Mouse (Mus musculus) layer of hippocampus, adult 11-12 months (tissue): ENCODE measurements around the gene Ints7.

Experiments
- DNase-seq: peaks from one replicate; pipeline ENCODE4 v3.0.0; 2022; ENCODE audit warnings: low spot score

Gene Ints7

GRCm38 (mm10) chr1:191575458-191576247 is at the start of gene Ints7, which contains the start of gene Dtl:
TSS of gene Ints7 (plus strand) at chr1:191575636.
TSS of gene Dtl (minus strand) at chr1:191575544.
- peak; percentile 98 for DNase-seq

- peak; percentile 23 for DNase-seq
These were observed 48.3 kb upstream of the Ints7 start for GRCm38 (mm10) chr1:191527089-191527488.

- peak; percentile 8 for DNase-seq
These were observed 47.4 kb upstream of the Ints7 start for GRCm38 (mm10) chr1:191527921-191528612.

GRCm38 (mm10) chr1:191529406-191529805 is 46.0 kb upstream of the Ints7 start:
- DNase-seq = no peak

GRCm38 (mm10) chr1:191531023-191531422 is 44.4 kb upstream of the Ints7 start:
- DNase-seq = no peak

GRCm38 (mm10) chr1:191534896-191535295 is 40.5 kb upstream of the Ints7 start:
- no peak for DNase-seq

- DNase-seq = no peak
These were observed 35.1 kb upstream of the Ints7 start for GRCm38 (mm10) chr1:191540300-191540699.

GRCm38 (mm10) chr1:191541014-191541413 is 34.4 kb upstream of the Ints7 start:
- peak; percentile 17 for DNase-seq

- no peak for DNase-seq
These were observed 33.8 kb upstream of the Ints7 start for GRCm38 (mm10) chr1:191541619-191542018.

GRCm38 (mm10) chr1:191543747-191544146 is 31.7 kb upstream of the Ints7 start:
- no peak for DNase-seq

GRCm38 (mm10) chr1:191550786-191551185 is 24.6 kb upstream of the Ints7 start:
- no peak for DNase-seq

GRCm38 (mm10) chr1:191557109-191557508 is 18.3 kb upstream of the Ints7 start:
- no peak for DNase-seq

- DNase-seq = no peak
These were observed 15.7 kb upstream of the Ints7 start for GRCm38 (mm10) chr1:191559779-191560178.

GRCm38 (mm10) chr1:191562823-191563365 is 12.5 kb upstream of the Ints7 start:
- peak; percentile 58 for DNase-seq

GRCm38 (mm10) chr1:191567859-191568258 is 7.6 kb upstream of the Ints7 start:
- no peak for DNase-seq

- no peak for DNase-seq
These were observed 5.8 kb upstream of the Ints7 start for GRCm38 (mm10) chr1:191569625-191570024.

- no peak for DNase-seq
These were observed 5.0 kb upstream of the Ints7 start for GRCm38 (mm10) chr1:191570415-191570814.

- no peak for DNase-seq
These were observed 1.4 kb upstream of the Ints7 start for GRCm38 (mm10) chr1:191573906-191574639.

- peak; percentile 35 for DNase-seq
These were observed 472 bp upstream of the Ints7 start for GRCm38 (mm10) chr1:191574871-191575457.

GRCm38 (mm10) chr1:191579524-191579923 is 4.1 kb downstream of the Ints7 start:
- DNase-seq = no peak

- no peak for DNase-seq
These were observed 6.2 kb downstream of the Ints7 start for GRCm38 (mm10) chr1:191581641-191582040.

- no peak for DNase-seq
These were observed 8.4 kb downstream of the Ints7 start for GRCm38 (mm10) chr1:191583836-191584235.
